9 mouse cellular contexts compared by ENCODE assay signal in the genomic region with DNA sequence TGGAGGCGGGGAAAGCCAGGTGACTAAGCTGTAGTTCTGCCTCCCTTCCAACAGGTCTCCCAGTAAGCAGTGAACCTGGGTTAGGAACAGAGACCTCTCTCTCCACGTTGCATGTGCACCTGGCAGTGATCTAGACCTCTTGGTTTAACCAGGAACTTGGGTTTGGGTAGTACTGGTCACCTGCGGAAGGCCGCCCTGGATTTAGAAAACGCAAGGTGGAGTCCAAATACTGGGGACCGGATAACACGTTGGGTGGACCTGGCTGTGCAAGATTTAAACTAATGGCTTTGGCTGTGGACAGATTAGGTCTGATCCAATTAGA. TPM values are rescaled to one million over a fixed set of nuclear protein-coding genes. Genes with fewer than 3 reads are reported as not detected.
DNase-seq lines count a peak whose midpoint lies in the region; ATAC-seq lines count a peak whose summit lies in the region.
"Had no signal": no experiment of that assay in that cellular context is flagged by ENCODE, and none has a peak within 500 bp of the region (broad histone marks: within the 10 kb centered on the region; RNA-seq: fewer than 3 reads in every experiment).

No protein-coding gene starts in this region.

- no peak for ATAC-seq in heart, embryonic 15.5 days (replicated peaks; ENCODE audit: insufficient number of reproducible peaks, insufficient read depth, low FRiP score, low read depth)
- ATAC-seq in hindbrain, embryonic 13.5 days (ENCODE audit: low FRiP score), result no peak
- ATAC-seq in midbrain, embryonic 12.5 days (ENCODE audit: low FRiP score, low read depth), result no peak; the same call in 1 of the 2 replicates

- H3K27ac ChIP-seq in heart, embryonic 15.5 days, result no peak overlapping the region
- H3K27ac ChIP-seq in brown adipose tissue, adult 24 weeks (replicated peaks; ENCODE audit: low read depth, low read length), result no peak overlapping the region
- H3K27ac ChIP-seq in hindbrain, embryonic 13.5 days, result peak overlapping the region; percentile 91
- H3K27ac ChIP-seq in midbrain, embryonic 12.5 days (replicated peaks), result no peak overlapping the region

- H3K4me2 ChIP-seq in heart, embryonic 15.5 days, result peak overlapping the region; percentile 100
- peak overlapping the region; percentile 94 for H3K4me2 ChIP-seq in hindbrain, embryonic 13.5 days
- H3K4me2 ChIP-seq in midbrain, embryonic 12.5 days (replicated peaks), result peak overlapping the region; percentile 99

- 27% methylated on average over 7 of the region's 7 CpGs for WGBS in heart, embryonic 15.5 days
- 23% methylated on average over 7 of the region's 7 CpGs for WGBS in hindbrain, embryonic 13.5 days
- 20% methylated on average over 7 of the region's 7 CpGs for WGBS in midbrain, embryonic 12.5 days

- H3K9ac ChIP-seq in heart, embryonic 15.5 days, result peak overlapping the region; percentile 49; the same call in 1 of the 2 replicates
- H3K9ac ChIP-seq in hindbrain, embryonic 13.5 days, result peak overlapping the region; percentile 93
- 0 out of 2 replicates have a peak overlapping the region, but pooled peaks have one; percentile 76 for H3K9ac ChIP-seq in midbrain, embryonic 12.5 days (replicated peaks)

- no peaks in the 10 kb centered on the region for H3K9me3 ChIP-seq in heart, embryonic 15.5 days (replicated peaks)
- no peaks in the 10 kb centered on the region for H3K9me3 ChIP-seq in hindbrain, embryonic 13.5 days
- H3K9me3 ChIP-seq in midbrain, embryonic 12.5 days, result no peaks in the 10 kb centered on the region
- H3K9me3 ChIP-seq: G1E had no signal

- no peak for DNase-seq in heart, adult 9 months (ENCODE audit: low spot score in 2 of 2)
- no peak for DNase-seq in left cerebral cortex, adult 18-20 months (ENCODE audit: low spot score in 2 of 2)
- DNase-seq in layer of hippocampus, postnatal 36 days, result no peak
- no peak for DNase-seq in adrenal gland, postnatal 36 days

- H3K4me1 ChIP-seq in heart, embryonic 15.5 days (replicated peaks), result peaks cover 18% of the 10 kb centered on the region
- H3K4me1 ChIP-seq in brown adipose tissue, adult 24 weeks (ENCODE audit: control insufficient read depth, insufficient read depth, insufficient read length, low read length), result peaks cover 2% of the 10 kb centered on the region; the same call in 1 of the 2 replicates
- H3K4me1 ChIP-seq in hindbrain, embryonic 13.5 days (replicated peaks), result peaks cover 39% of the 10 kb centered on the region
- peaks cover 26% of the 10 kb centered on the region for H3K4me1 ChIP-seq in midbrain, embryonic 12.5 days

- peak overlapping the region; percentile 79 for H3K4me3 ChIP-seq in heart, embryonic 15.5 days
- H3K4me3 ChIP-seq in brown adipose tissue, adult 24 weeks (ENCODE audit: insufficient read depth, low read depth, low read length), result peak overlapping the region; percentile 64
- H3K4me3 ChIP-seq in hindbrain, embryonic 13.5 days, result peak overlapping the region; percentile 82
- H3K4me3 ChIP-seq in midbrain, embryonic 12.5 days, result peak overlapping the region; percentile 69

- peaks cover 2% of the 10 kb centered on the region; the same call in 1 of the 2 replicates for H3K36me3 ChIP-seq in heart, embryonic 15.5 days
- H3K36me3 ChIP-seq in hindbrain, embryonic 13.5 days, result peaks cover 30% of the 10 kb centered on the region
- H3K36me3 ChIP-seq in midbrain, embryonic 12.5 days, result peaks cover 23% of the 10 kb centered on the region

- H3K27me3 ChIP-seq in heart, embryonic 15.5 days, result peaks cover 31% of the 10 kb centered on the region
- H3K27me3 ChIP-seq in hindbrain, embryonic 13.5 days, result no peaks in the 10 kb centered on the region
- peaks cover 6% of the 10 kb centered on the region; the same call in 1 of the 2 replicates for H3K27me3 ChIP-seq in midbrain, embryonic 12.5 days

RNA-seq across cellular contexts. Expression of a gene that starts 0.9 kb away (rescaled TPM):
- polyA plus RNA-seq in heart, embryonic 15.5 days (2015; fragmentation: Nextera tagmentation; extraction: Ambion mirVana), result 2.0 and 2.6 TPM in 2 replicates
- 0.92 and 1.1 TPM in 2 replicates for polyA plus RNA-seq in brown adipose tissue, adult 24 weeks (2012; ENCODE audit: insufficient read depth, insufficient read length, missing spikeins)
- 71.6 and 72.6 TPM in 2 replicates for polyA plus RNA-seq in hindbrain, embryonic 13.5 days (2015; fragmentation: Nextera tagmentation; extraction: Ambion mirVana)
- polyA plus RNA-seq in midbrain, embryonic 12.5 days (2016; fragmentation: Nextera tagmentation; extraction: Ambion mirVana), result 25.3 and 31.3 TPM in 2 replicates
- total RNA-seq in left cerebral cortex, adult 18-20 months (2021), result 100 to 1,000 TPM; 365 to 384 TPM
- 100 to 1,000 TPM; 274 to 279 TPM for total RNA-seq in layer of hippocampus, postnatal 36 days (2021)
- 10 to 100 TPM; 22.6 to 22.8 TPM for total RNA-seq in adrenal gland, postnatal 36 days (2021)
